Mouse (Mus musculus) gastrocnemius, postnatal 14 days (tissue): Measurements from ENCODE around the gene Piezo1. TPM values are rescaled to one million over a fixed set of nuclear protein-coding genes. Genes with fewer than 3 reads are reported as not detected.

ENCODE experiments used
- DNase-seq: peaks from one replicate; pipeline ENCODE4 v3.0.0; 2021; ENCODE audit warnings: mixed read lengths
- intact Hi-C: fragments of 180-260 bp; cut with DNase I; formaldehyde crosslinking; loops from one replicate; pipeline ENCODE4 v1.15.1; 2025; ENCODE audit warnings: low total_unique reads
- total RNA-seq, 2 experiments: library from RNA; stranded (reverse); gene quantifications; 2 replicates each; pipeline ENCODE4 v1.2.3; 2021

The Piezo1 gene
- total RNA-seq, 2 experiments from 2014 or later: 15.1 to 15.4 TPM

GRCm38 (mm10) chr8:122463651-122464640 lies 87.2 kb downstream of the Piezo1 start:
- intact Hi-C loops: no loop called here

GRCm38 (mm10) chr8:122462510-122462909 lies 88.6 kb downstream of the Piezo1 start:
- intact Hi-C loops: no loop called here

More at GRCm38 (mm10) chr8:122463651-122464640, 87.2 kb downstream of the Piezo1 start:
- no peak for DNase-seq

GRCm38 (mm10) chr8:122461473-122462148 lies 89.5 kb downstream of the Piezo1 start:
- no peak for DNase-seq
- intact Hi-C loops: no loop called here

More at GRCm38 (mm10) chr8:122462510-122462909, 88.6 kb downstream of the Piezo1 start:
- DNase-seq: no peak

GRCm38 (mm10) chr8:122460524-122461472 lies 90.3 kb downstream of the Piezo1 start, which contains the start of gene Snai3:
TSS of gene Snai3 (minus strand) at chr8:122460733.
- DNase-seq: peak; percentile 67
- intact Hi-C loops: no loop called here

- no peak for DNase-seq
- intact Hi-C loops: no loop called here
Measured at GRCm38 (mm10) chr8:122459990-122460389, 91.1 kb downstream of the Piezo1 start.

DNA sequence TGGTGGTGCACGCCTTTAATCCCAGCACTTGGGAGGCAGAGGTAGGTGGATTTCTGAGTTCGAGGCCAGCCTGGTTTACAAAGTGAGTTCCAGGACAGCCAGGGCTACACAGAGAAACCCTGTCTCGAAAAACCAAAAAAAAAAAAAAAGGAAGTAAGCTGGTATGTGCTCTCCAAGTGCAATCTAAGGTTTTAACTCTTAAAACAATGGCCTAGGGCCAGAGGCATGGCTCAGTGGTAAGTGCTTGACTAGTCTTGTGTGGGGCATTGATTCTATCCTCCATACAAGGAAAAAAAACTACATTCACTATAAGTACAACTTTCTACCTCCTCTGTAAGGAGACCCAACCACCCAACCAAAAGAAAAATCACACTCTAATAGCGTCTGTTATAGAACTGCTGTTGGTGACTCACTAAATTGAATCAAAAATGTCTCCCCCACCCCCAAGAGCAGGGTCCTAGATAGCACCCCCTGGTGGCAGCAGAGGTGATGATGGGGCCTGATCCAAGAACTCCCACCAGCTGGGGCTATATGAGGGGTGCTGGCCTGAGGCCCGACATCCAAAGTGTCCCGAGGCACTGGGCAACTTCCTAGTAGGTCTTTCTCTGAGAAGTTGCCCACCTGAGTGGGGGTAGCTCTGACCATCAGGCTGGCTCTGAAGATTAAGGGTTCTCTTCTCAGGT lies 91.8 kb downstream of the Piezo1 start:
- intact Hi-C loops: no loop called here
- DNase-seq: no peak

- intact Hi-C loops: no loop called here
- no peak for DNase-seq
Measured at GRCm38 (mm10) chr8:122457171-122457570, 94.0 kb downstream of the Piezo1 start.

- intact Hi-C loops: no loop called here
- DNase-seq: no peak
Measured at GRCm38 (mm10) chr8:122454409-122454808, 96.7 kb downstream of the Piezo1 start.

DNA sequence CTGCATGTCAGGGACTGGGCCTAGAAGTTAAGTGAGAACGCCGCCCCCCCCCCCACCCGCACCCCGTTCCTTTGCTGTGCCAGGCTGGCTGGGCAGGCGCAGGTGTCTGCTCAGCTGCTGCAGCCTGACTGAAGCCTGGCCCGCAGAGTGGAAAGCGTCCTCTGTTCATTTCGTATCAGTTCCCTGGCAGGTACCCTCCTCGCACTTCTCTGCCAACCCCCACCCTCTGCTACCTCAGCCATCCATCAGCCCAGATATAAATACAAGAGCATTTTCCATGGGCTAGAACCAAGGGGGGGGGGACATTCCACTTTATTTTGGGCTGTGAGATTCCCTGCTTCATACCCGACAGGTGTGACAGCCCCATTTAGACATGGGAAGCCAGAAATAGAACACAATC lies 99.0 kb downstream of the Piezo1 start:
- DNase-seq: peak; percentile 18
- intact Hi-C loops: no loop called here

DNA sequence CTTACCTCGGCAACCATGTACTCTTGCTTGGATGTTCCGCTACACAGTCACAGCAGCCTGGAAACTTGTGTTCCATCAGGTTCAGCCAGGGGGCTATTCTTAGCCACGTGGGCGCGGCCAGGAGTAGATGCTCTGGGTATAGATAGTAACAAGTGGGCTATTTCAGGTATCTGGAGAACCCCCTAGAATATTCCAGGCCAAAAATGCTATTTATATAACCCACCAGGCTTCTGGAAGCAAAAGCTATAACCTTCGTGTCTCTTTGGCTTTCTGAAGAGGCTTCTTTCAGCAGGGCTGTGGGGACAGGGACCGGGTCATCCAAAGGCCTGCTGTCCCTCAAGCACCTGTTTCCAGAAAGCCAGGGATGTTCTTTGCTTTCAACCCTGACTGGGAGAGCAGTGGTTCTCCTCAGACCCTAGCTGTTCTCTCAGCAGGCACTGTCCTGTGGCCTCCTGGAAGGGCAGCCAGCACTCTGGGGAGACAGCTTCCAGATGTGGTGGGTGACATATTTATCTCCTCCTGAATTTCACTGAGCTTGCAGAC lies 99.9 kb downstream of the Piezo1 start:
- intact Hi-C loops: no loop called here
- peak; percentile 23 for DNase-seq

- no peak for DNase-seq
- intact Hi-C loops: no loop called here
Measured at GRCm38 (mm10) chr8:122445203-122445602, 105.9 kb downstream of the Piezo1 start.

DNA sequence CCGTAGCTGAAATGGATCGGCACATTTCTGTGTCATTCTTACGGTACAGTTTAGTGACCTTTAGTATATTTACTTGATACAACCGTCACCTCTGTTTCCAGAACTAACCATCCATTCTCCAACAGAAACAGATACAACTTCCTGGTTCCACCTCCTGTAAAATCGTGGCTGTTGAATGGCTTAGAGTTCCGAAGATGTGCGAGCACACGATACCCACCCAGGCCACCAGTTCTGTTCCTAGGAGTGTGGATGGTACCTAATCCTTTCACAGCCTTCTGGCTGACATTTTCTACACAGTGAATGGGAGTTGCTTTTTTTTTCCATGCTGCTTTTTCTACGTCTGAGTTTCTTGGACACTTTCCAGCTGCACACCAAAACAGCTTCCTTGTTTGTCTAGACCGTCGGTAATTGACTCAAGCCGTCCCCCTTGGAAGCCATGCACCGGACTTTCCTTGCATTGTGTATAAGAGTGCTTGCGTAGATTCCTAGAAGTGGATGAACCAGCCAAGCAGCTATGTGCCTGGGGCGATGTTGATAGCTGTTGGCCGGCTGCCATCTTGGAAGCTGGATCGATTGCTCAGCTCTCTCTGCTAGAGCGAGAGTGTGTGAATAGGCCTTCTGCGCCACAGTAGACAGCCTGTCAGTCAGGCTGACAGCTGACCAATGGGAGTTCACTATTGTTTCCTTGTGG lies 106.9 kb downstream of the Piezo1 start:
- intact Hi-C loops: no loop called here
- DNase-seq: peak; percentile 85

DNA sequence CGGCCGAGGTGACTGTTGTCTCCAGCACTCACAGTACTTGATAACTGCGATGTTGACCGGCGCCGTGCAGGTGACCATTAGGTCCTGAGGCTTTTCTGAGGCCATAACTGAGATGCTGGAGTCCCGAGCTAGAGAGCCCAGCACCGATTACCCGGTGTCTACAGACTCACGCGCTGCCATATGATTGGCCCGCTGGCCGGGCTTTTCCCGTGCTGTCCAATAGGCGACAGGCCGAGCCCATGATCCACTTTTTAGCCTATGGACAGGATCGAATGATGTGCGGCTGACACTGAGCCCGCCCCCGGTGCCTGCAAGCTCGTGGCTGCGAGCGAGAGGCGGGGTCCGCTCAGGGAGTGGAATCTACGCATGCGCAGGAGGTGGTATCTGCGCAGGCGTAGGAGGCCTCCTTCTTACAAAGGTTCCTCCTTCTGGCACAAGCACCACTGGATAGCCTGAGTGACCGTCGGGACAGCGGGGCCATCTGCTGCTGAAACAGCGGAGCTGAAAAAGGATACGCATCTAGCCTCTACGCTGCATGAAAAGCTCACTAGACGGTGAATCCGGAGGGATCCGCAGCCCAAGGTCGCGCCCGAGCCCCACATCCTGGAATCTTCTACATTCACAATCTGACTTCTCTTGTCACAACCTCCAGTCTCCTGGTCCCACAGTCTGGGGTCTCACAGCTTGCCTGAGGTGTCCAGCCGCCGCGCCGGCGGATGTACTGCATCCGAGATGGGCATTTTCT lies 107.7 kb downstream of the Piezo1 start, which contains the start of gene Mvd:
TSS of gene Mvd (minus strand) at position 161 of the 745 bp plus-strand sequence.
- peak; percentile 99 for DNase-seq
- intact Hi-C loops: no loop called here

DNA sequence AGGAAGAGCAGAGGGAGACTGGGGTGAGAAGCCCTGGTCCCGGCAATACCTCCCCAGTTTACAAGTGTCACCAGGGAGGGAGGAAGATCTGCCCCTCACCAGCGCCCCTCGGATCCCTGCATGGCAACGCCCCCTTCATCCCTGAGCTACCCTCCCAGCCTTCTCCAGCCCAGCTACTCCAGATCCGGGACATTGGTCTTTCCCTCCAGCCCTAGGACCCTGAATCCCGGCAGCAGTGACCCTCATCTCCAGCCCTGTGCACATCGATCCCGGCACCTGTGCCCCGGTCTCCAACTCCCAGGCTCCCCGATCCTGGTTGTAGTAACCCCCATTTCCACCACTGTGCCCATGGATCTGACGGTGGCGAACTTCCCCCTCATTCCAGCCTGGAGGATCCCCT lies 108.3 kb downstream of the Piezo1 start:
- DNase-seq: no peak
- intact Hi-C loops: no loop called here

DNA sequence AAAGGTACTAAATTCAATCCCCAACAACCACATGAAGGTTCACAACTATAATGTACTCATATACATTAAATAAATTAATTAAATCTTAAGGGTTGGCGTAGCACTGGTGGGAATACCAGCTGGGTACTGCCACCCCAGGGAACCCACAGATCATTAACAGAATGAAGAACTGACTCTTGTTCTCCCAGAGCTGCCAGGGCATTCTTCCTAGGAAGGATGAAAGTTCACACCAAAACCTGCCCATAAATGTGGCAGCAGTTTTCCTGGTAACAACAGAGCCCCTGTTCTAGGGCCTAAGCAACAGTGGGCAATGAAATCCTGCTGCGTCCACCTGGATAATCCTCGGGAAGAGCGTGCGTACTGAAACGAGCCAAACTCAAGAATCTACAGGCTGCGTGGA lies 108.8 kb downstream of the Piezo1 start:
- intact Hi-C loops: no loop called here
- DNase-seq: no peak

- intact Hi-C loops: no loop called here
- no peak for DNase-seq
Measured at GRCm38 (mm10) chr8:122441326-122441725, 109.8 kb downstream of the Piezo1 start.

DNA sequence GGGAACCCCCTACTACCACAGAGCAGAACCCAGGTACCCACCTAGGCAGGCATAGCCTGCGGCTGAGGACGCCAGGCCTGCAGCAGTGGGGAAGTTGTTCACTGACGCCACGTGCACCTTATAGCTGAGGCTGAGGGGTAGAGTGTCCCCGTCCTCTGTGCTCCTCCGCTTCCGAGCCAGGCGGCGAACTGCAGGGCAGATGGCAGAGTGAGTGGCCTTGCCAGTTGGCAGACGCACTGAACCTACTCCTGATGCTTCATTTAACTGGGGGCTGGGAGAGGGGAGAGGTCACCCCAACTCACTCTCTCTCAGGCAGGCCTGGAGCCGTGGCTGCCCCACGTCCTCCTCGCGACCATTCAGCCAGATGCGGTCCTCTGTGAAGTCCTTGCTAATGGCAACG lies 111.8 kb downstream of the Piezo1 start:
- DNase-seq: no peak
- intact Hi-C loops: loop anchor here (10.0 kb wide), 1 partner anchor 165 kb away; no protein-coding TSS in a partner anchor
